Mouse (Mus musculus) bone marrow, adult 2 months (tissue): ENCODE data around the gene Nxn. TPM values are rescaled to one million over a fixed set of nuclear protein-coding genes. Genes with fewer than 3 reads are reported as not detected.

Experiments
- H3K27ac ChIP-seq: fragments of 200-500 bp; 2 replicates; pipeline ENCODE4 v1.5.1; 2012; ENCODE audit warnings: low read depth, mild to moderate bottlenecking, control low read depth, inconsistent platforms, low read length; ENCODE audit not compliant: control insufficient read depth, poor library complexity, insufficient read depth
- H3K4me1 ChIP-seq: fragments of 200-500 bp; 2 replicates; pipeline ENCODE4 v1.6.1; 2011; ENCODE audit warnings: low read length; ENCODE audit not compliant: control insufficient read depth, insufficient read depth
- H3K4me3 ChIP-seq: fragments of 200-500 bp; replicated peaks from 2 replicates; pipeline ENCODE3; 2011; ENCODE audit warnings: mild to moderate bottlenecking, low read depth, low read length, control low read depth; ENCODE audit not compliant: control insufficient read depth
- CTCF ChIP-seq: fragments of 200-500 bp; IDR thresholded peaks from 2 replicates; pipeline ENCODE4 v1.5.1; 2011; ENCODE audit warnings: low read length, control low read depth; ENCODE audit not compliant: control insufficient read depth, insufficient read depth
- POLR2A ChIP-seq: fragments of 200-500 bp; IDR thresholded peaks from 2 replicates; pipeline ENCODE4 v1.6.1; 2011; ENCODE audit warnings: low read depth, mild to moderate bottlenecking, control low read depth, low read length, borderline replicate concordance; ENCODE audit not compliant: control insufficient read depth
- WGBS: fragments of 180-500 bp; shearing (Covaris S2); methylation state at CpG from one replicate; pipeline ENCODE4 v1.1.7; 2018; 5-methylcytosine and 5-hydroxymethylcytosine counted together
- polyA plus RNA-seq: library from polyadenylated mRNA; stranded (reverse); fragments of >200 nt; gene quantifications from 2 replicates; pipeline ENCODE4 v1.2.4, GENCODE M21; 2011; ENCODE audit warnings: low replicate concordance; ENCODE audit not compliant: missing spikeins, insufficient read depth, insufficient read length

Gene Nxn
- polyA plus RNA-seq, 1 experiment: 14.4 TPM

DNA sequence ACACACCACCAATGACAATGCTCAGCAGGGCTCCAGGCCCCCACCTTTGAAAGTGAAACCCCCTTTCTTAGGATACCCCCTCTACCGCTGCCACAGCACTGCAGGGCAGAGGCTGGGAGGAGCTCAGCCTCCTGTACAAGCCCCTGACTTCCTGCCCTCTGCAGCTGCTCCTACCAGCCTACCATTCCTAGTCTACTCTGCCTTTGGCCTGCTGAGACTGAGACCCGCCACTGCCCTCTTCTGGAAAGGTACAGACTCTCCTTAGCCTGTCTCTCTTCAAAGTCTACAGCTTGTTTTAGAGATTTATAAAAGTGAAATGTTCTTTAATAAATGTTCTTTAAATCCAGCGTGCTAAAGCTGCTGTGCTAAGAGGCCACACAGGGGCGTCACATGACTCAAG is 30.1 kb upstream of the Nxn start:
- WGBS: 64% methylated on average over 4 of the region's 4 CpGs
- no peaks in the 10 kb centered on the region for H3K4me1 ChIP-seq
- TF ChIP-seq POLR2A (no peak), CTCF (no peak)
- no peak overlapping the region for H3K27ac ChIP-seq
- no peak overlapping the region for H3K4me3 ChIP-seq

DNA sequence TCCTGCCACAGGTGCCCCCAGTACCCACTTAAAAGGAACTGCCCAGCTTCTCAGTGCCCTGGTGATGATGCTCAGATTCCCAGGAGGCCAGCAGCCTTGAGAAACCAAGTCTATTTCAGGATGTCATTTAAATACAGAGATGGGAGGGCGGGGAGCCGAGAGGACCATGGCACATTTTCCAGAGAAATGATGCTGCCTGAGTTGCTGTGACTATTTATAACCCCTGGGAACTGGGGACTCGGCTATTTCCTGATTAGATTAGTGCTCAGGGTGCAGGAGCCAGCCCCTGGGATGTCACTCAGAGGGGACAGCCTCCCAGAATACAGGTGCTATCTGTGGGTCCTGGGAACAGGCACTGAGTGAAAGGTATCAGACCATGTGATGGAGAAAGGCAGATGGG is 28.8 kb upstream of the Nxn start:
- Histone ChIP-seq H3K4me1 (no peaks in the 10 kb centered on the region), H3K4me3 (no peak overlapping the region), H3K27ac (no peak overlapping the region)
- 81% methylated on average over 3 of the region's 3 CpGs for WGBS
- TF ChIP-seq POLR2A: no peak
- TF ChIP-seq CTCF: no peak

DNA sequence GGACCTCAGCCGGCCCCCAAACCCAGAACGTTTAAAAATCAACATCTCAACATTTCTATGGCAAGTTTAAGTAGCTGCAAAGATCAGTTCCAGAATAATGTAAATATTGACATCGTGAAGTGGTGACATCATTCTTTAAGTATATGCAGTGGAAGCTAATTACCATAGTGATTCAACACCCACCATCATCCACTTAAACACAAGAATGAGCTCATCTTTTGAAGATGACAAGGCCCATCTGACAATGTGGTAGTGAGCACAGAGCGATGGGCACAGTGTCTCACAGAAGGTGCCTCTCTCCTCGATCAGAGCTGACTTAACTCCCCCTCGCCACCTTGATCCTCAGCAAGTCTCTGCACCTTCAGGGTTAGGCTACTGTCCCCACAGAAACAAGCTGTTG is 26.8 kb upstream of the Nxn start:
- TF ChIP-seq POLR2A: no peak
- no peak for TF ChIP-seq CTCF
- Histone ChIP-seq H3K27ac (no peak overlapping the region), H3K4me1 (no peaks in the 10 kb centered on the region), H3K4me3 (no peak overlapping the region)
- WGBS: 84% methylated on average over 6 of the region's 6 CpGs

DNA sequence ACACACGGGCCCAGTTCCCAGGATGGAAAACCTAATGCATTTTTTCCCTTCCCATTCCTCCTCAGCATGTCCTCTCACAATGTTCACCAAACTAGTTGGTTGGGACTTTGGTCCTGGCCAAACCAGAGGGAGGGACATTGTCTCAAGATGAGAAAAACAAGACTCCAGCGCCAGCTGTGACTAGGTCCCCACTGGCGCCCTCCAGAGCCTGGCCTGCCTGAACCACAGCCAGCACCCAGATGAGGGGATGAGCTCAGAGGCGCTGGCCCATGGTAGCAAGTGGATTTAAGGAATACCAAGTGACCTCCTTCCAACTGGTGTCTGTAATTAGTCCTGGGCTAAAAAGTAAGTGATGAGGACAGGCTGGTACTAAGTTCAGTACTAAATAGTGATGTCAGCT is 22.0 kb upstream of the Nxn start:
- no peak for TF ChIP-seq POLR2A
- no peak for TF ChIP-seq CTCF
- Histone ChIP-seq H3K27ac (no peak overlapping the region), H3K4me3 (no peak overlapping the region), H3K4me1 (no peaks in the 10 kb centered on the region)
- 67% methylated on average over 4 of the region's 4 CpGs for WGBS

- 65% methylated on average over 4 of the region's 4 CpGs for WGBS
Measured at GRCm38 (mm10) chr11:76419179-76419578, 20.2 kb upstream of the Nxn start.

DNA sequence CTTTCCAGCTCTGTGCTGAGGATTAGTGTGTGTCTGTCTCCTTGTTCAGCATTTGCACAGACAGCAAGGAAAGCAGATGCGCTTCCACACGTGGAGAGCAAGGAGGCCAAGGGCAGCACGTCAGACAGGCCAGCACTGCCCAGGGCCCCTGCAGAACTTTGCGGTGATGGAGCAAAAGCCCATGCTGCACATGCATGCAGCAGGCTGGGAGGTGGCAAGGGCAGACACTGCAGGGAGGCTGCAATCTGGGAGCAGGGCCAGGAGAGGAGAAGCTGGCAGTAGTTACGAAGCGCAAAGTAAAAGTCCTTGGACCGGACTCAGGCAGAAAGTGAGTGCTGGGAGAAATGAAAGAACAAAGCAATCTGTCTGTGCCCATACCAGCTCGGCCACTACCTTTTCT is 19.5 kb upstream of the Nxn start:
- Histone ChIP-seq H3K27ac (no peak overlapping the region), H3K4me1 (no peaks in the 10 kb centered on the region), H3K4me3 (no peak overlapping the region)
- TF ChIP-seq CTCF (no peak), POLR2A (no peak)
- 89% methylated on average over 8 of the region's 8 CpGs for WGBS

More at GRCm38 (mm10) chr11:76419179-76419578, 20.2 kb upstream of the Nxn start:
- Histone ChIP-seq H3K4me1 (no peaks in the 10 kb centered on the region), H3K27ac (no peak overlapping the region), H3K4me3 (no peak overlapping the region)
- TF ChIP-seq POLR2A: no peak
- no peak for TF ChIP-seq CTCF

DNA sequence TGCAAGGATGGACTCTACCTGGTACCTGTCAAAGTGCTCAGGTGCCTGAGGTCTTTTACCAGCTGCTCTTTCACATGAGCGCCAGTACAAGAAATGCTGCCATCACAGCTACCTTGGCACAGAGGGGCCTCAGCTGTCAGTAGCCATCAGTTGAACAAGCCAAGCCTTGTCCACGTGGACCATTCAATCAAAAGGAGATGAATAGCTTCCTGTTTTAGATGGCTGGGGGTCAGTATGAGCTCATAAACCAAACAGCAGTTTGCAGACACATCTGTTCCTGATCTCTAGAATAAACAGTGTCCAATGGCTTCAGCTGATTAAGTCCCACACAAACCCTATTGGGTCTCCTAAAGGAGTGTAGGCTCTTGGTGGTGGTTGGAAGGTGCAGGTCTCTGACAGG is 17.0 kb upstream of the Nxn start:
- Histone ChIP-seq H3K4me1 (no peaks in the 10 kb centered on the region), H3K4me3 (no peak overlapping the region), H3K27ac (no peak overlapping the region)
- 53% methylated on average over 2 of the region's 2 CpGs for WGBS
- TF ChIP-seq CTCF (no peak), POLR2A (no peak)

DNA sequence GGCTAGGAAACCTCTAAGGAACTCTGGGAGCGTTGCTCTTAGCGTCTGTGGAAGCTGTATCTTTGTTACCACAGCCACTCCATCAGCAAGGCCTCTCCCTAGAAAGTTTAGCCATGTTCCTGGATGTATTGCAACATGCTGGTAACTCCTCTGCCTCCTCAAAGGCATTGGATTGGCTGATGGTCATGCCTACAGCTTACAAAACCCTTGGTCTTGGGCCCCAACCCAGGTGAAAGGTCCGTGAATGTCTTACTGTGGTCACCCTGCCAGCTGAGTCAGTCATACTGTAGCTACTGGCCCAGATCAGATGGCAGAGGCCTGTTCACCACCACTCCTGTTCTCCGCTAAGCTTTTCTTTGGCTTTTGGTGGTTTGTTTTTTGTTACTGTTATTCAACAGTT is 16.1 kb upstream of the Nxn start:
- H3K27ac ChIP-seq: no peak overlapping the region
- no peak overlapping the region for H3K4me3 ChIP-seq
- TF ChIP-seq CTCF (no peak), POLR2A (no peak)
- 78% methylated on average over 4 of the region's 4 CpGs for WGBS
- H3K4me1 ChIP-seq: no peaks in the 10 kb centered on the region

GRCm38 (mm10) chr11:76413202-76413601 is 14.3 kb upstream of the Nxn start:
- no peaks in the 10 kb centered on the region for H3K4me1 ChIP-seq
- TF ChIP-seq CTCF (no peak), POLR2A (no peak)
- H3K4me3 ChIP-seq: no peak overlapping the region
- 64% methylated on average over 4 of the region's 4 CpGs for WGBS
- H3K27ac ChIP-seq: no peak overlapping the region
